Mouse (Mus musculus) bone marrow, adult 2 months (tissue): Measurements from ENCODE around the gene Adipor2.

Experiments
- CTCF ChIP-seq: fragments of 200-500 bp; IDR thresholded peaks from 2 replicates; pipeline ENCODE4 v1.5.1; 2011; ENCODE audit warnings: low read length, control low read depth; ENCODE audit not compliant: control insufficient read depth, insufficient read depth
- POLR2A ChIP-seq: fragments of 200-500 bp; IDR thresholded peaks from 2 replicates; pipeline ENCODE4 v1.6.1; 2011; ENCODE audit warnings: low read depth, mild to moderate bottlenecking, control low read depth, low read length, borderline replicate concordance; ENCODE audit not compliant: control insufficient read depth

DNA sequence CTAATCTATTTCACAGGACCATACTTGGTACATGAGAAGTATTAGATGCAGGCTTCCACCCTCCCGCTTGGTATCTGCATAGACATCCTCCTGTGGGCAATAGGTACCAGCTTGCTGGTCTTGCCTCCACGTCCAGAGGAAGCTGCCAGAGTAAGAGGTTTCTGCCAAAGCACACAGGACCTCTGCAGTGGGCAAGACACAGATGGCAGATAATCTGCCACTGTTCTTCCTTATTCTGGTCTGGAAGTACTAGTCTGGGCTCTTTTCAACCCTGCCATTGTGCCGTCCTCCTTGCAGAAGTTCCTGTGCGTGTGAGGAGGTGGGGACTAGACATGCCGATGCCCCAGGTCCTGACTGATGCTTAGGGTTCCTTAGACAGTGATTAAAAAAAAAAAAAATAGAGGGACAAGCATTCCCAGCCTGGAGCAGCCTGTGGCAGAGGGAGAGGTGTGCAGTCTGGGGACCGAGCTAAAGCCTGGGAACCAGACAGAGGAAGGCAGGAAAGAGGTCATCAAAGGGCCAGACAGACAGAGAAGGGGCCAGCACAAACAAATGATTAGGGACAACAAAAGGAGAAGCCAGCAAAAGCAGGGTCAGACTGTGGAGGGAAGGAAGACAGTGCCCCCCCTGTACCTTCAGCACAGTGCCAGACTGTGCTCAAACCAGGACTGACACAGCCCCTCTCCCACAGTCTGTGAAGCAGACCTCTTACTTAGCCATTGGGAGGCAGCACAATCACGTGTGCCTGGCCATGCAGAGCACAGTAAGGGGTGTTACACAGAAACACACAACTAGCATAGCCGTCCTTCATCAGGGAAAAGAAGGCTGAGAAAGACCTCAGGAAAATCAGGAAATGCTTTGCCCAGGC, 20.6 kb upstream of the Adipor2 start:
- TF ChIP-seq CTCF (no peak), POLR2A (no peak)
